Mouse (Mus musculus): ENCODE measurements at regions not wholly inside any gene's neighbourhood (a gene's known extent, or its start where the extent isn't known, plus 50 kb on each side); places are given as distances from the start of the nearest gene placed in this dataset.

- DNase-seq (ENCODE audit: low read depth in 2 of 2, low spot score in 2 of 2): no peak
These were observed 203.6 kb downstream of the Kcnrg start for GRCm38 (mm10) chr14:61810836-61811235.

- DNase-seq (ENCODE audit: low read depth in 2 of 2, low spot score in 2 of 2): no peak
These were observed 210.5 kb downstream of the Kcnrg start for GRCm38 (mm10) chr14:61817711-61818110.

GRCm38 (mm10) chr14:61818365-61818764, 211.1 kb downstream of the Kcnrg start:
- DNase-seq (ENCODE audit: low read depth in 2 of 2, low spot score in 2 of 2): no peak

- DNase-seq (ENCODE audit: low read depth in 2 of 2, low spot score in 2 of 2): no peak
These were observed 212.0 kb downstream of the Kcnrg start for GRCm38 (mm10) chr14:61819251-61819650.

- DNase-seq (ENCODE audit: low read depth in 2 of 2, low spot score in 2 of 2): no peak
These were observed 227.2 kb downstream of the Kcnrg start for GRCm38 (mm10) chr14:61834291-61834936.

GRCm38 (mm10) chr14:61835729-61836128, 228.5 kb downstream of the Kcnrg start:
- DNase-seq (ENCODE audit: low read depth in 2 of 2, low spot score in 2 of 2): no peak

- DNase-seq (ENCODE audit: low read depth in 2 of 2, low spot score in 2 of 2): no peak
These were observed 229.0 kb downstream of the Kcnrg start for GRCm38 (mm10) chr14:61836231-61836630.

GRCm38 (mm10) chr14:61836965-61837364, 229.7 kb downstream of the Kcnrg start:
- no peak for DNase-seq (ENCODE audit: low read depth in 2 of 2, low spot score in 2 of 2)

- DNase-seq (ENCODE audit: low read depth in 2 of 2, low spot score in 2 of 2): no peak
These were observed 230.6 kb downstream of the Kcnrg start for GRCm38 (mm10) chr14:61837851-61838250.

- DNase-seq (ENCODE audit: low read depth in 2 of 2, low spot score in 2 of 2): no peak
These were observed 235.2 kb downstream of the Kcnrg start for GRCm38 (mm10) chr14:61842476-61842875.

GRCm38 (mm10) chr14:61846441-61846840, 239.2 kb downstream of the Kcnrg start:
- DNase-seq (ENCODE audit: low read depth in 2 of 2, low spot score in 2 of 2): no peak

GRCm38 (mm10) chr14:61850244-61850643, 243.0 kb downstream of the Kcnrg start:
- no peak for DNase-seq (ENCODE audit: low read depth in 2 of 2, low spot score in 2 of 2)

GRCm38 (mm10) chr14:61857616-61858015, 250.4 kb downstream of the Kcnrg start:
- no peak for DNase-seq (ENCODE audit: low read depth in 2 of 2, low spot score in 2 of 2)

- DNase-seq (ENCODE audit: low read depth in 2 of 2, low spot score in 2 of 2): no peak
These were observed 253.4 kb downstream of the Kcnrg start for GRCm38 (mm10) chr14:61860688-61861087.

- no peak for DNase-seq (ENCODE audit: low read depth in 2 of 2, low spot score in 2 of 2)
These were observed 254.2 kb downstream of the Kcnrg start for GRCm38 (mm10) chr14:61861357-61861958.

GRCm38 (mm10) chr14:61862931-61863330, 255.7 kb downstream of the Kcnrg start:
- no peak for DNase-seq (ENCODE audit: low read depth in 2 of 2, low spot score in 2 of 2)

- DNase-seq (ENCODE audit: low read depth in 2 of 2, low spot score in 2 of 2): no peak
These were observed 256.2 kb downstream of the Kcnrg start for GRCm38 (mm10) chr14:61863475-61863874.

- no peak for DNase-seq (ENCODE audit: low read depth in 2 of 2, low spot score in 2 of 2)
These were observed 259.4 kb downstream of the Kcnrg start for GRCm38 (mm10) chr14:61866532-61867268.

GRCm38 (mm10) chr14:61874206-61874605, 266.9 kb downstream of the Kcnrg start:
- no peak for DNase-seq (ENCODE audit: low read depth in 2 of 2, low spot score in 2 of 2)

- DNase-seq (ENCODE audit: low read depth in 2 of 2, low spot score in 2 of 2): no peak
These were observed 272.2 kb downstream of the Kcnrg start for GRCm38 (mm10) chr14:61879416-61879815.

GRCm38 (mm10) chr14:61880514-61881259, 273.4 kb downstream of the Kcnrg start:
- no peak for DNase-seq (ENCODE audit: low read depth in 2 of 2, low spot score in 2 of 2)

All from CD8-positive naive resting alpha-beta T cell, adult 2 months (primary cell).